Mouse (Mus musculus): ENCODE measurements around the gene Polr3h.

GRCm38 (mm10) chr15:81869985-81870384 lies 56.1 kb downstream of the Polr3h start:
- TF ChIP-seq TAL1 (conservative IDR thresholded peaks at IDR 0.05; ENCODE audit: low read depth, low read length) = no peak
- no peak for TF ChIP-seq CTCF (IDR thresholded peaks at IDR 0.05; ENCODE audit: low read depth, low read length)
- TF ChIP-seq GATA1 (IDR thresholded peaks at IDR 0.05; ENCODE audit: borderline replicate concordance, low read length) = no peak
- no peak for TF ChIP-seq GATA2 (IDR thresholded peaks at IDR 0.05; ENCODE audit: borderline replicate concordance, low read depth, low read length)
